Mouse (Mus musculus) stomach, embryonic 14.5 days (tissue): ENCODE results near the gene Zfp799. TPM values are rescaled to one million over a fixed set of nuclear protein-coding genes. Genes with fewer than 3 reads are reported as not detected.

Experiments used
- ATAC-seq: fragments of 200-750 bp; cut with Nextera tagmentation; 2 replicates; pipeline ENCODE4 v1.8.0; 2017; ENCODE audit warnings: low read depth, moderate TSS enrichment; ENCODE audit not compliant: insufficient number of reproducible peaks, insufficient read depth, low FRiP score
- H3K27ac ChIP-seq: fragments of 300-500 bp; sonication (generic); 2 replicates; pipeline ENCODE4 v1.5.1; 2014; ENCODE audit warnings: mild to moderate bottlenecking, low read length, moderate library complexity, mixed read lengths
- H3K27me3 ChIP-seq: fragments of 300-500 bp; sonication (generic); 2 replicates; pipeline ENCODE4 v1.6.1; 2014; ENCODE audit warnings: low read length, control low read depth, mixed read lengths; ENCODE audit not compliant: control insufficient read depth, insufficient read depth
- H3K36me3 ChIP-seq: fragments of 300-500 bp; sonication (generic); 2 replicates; pipeline ENCODE4 v1.6.1; 2014; ENCODE audit warnings: mild to moderate bottlenecking, control low read depth, low read length, moderate library complexity, mixed read lengths; ENCODE audit not compliant: control insufficient read depth, insufficient read depth
- H3K4me1 ChIP-seq: fragments of 300-500 bp; sonication (generic); 2 replicates; pipeline ENCODE4 v1.6.1; 2014; ENCODE audit warnings: low read length, control low read depth, mixed read lengths; ENCODE audit not compliant: control insufficient read depth, insufficient read depth
- H3K4me2 ChIP-seq: fragments of 300-500 bp; sonication (generic); replicated peaks from 2 replicates; pipeline ENCODE4 v1.6.1; 2014; ENCODE audit warnings: low read depth, low read length, control low read depth
- H3K4me3 ChIP-seq: fragments of 300-500 bp; sonication (generic); 2 replicates; pipeline ENCODE4 v1.5.1; 2014; ENCODE audit warnings: low read depth, low read length, control low read depth
- H3K9ac ChIP-seq: fragments of 300-500 bp; sonication (generic); replicated peaks from 2 replicates; pipeline ENCODE4 v1.6.1; 2014; ENCODE audit warnings: low read depth, mild to moderate bottlenecking, control low read depth, low read length, moderate library complexity, mixed read lengths
- H3K9me3 ChIP-seq: fragments of 300-500 bp; sonication (generic); 2 replicates; pipeline ENCODE4 v1.6.1; 2016; ENCODE audit warnings: low read depth, low read length, control low read depth; ENCODE audit not compliant: control insufficient read depth
- WGBS: fragments of 180-500 bp; shearing (Covaris S2); extraction: QIAGEN DNeasy Blood & Tissue Kit; methylation state at CpG from one replicate; pipeline ENCODE4 v1.1.7; 2014; 5-methylcytosine and 5-hydroxymethylcytosine counted together
- polyA plus RNA-seq: library from polyadenylated mRNA; unstranded; fragments of >200 nt; fragmentation: Nextera tagmentation; extraction: Ambion mirVana; gene quantifications from 2 replicates; pipeline ENCODE4 v1.2.1, GENCODE M21; 2014

Gene Zfp799
- polyA plus RNA-seq, 1 experiment from 2014 or later, result 20.6 TPM

DNA sequence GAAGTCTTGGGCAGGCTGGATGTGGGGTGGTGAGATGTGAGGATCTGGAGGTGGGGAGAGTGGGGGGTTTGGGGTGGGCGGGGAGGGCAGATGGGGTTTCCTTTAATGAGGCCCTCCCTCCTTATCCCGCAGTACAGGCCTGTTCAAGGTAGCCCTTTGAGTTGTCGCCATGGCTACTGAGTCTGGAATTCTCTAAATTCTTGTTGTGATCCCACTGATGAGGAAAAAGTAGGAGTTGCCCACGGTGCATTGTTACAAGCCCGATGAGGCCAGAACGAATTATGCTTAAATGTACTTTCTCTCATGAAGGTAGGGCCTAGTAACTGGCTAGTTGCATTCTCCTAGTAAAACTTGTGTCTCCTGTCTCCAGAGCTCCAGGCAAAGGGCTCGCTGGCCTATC is 21.5 kb upstream of the Zfp799 start:
- WGBS, result 48% methylated on average over 7 of the region's 7 CpGs
- Histone ChIP-seq H3K4me3 (no peak overlapping the region), H3K27me3 (no peaks in the 10 kb centered on the region), H3K4me1 (no peaks in the 10 kb centered on the region), H3K27ac (no peak overlapping the region), H3K9me3 (no peaks in the 10 kb centered on the region), H3K4me2 (no peak overlapping the region), H3K36me3 (no peaks in the 10 kb centered on the region), H3K9ac (no peak overlapping the region)
- ATAC-seq, result no peak

DNA sequence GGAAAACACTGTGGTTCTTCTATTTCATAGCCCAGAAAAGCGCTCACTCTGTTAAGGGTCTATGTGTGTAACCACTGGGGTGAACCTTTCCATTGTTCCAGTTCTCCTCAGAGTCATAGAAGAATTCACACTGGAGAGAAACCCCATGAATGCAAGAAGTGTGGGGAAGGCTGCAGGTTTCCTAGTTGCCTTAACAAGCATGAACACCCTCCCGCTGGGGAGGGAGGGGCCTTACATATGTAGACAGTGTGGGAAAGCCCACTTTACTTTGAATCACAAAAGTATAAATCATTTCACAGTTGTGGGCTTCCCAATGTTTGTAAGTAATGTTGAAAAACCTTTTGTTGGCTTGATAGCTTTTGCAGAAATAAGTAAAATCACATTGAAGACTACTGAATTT is 11.3 kb upstream of the Zfp799 start:
- Histone ChIP-seq H3K27me3 (no peaks in the 10 kb centered on the region), H3K9me3 (no peaks in the 10 kb centered on the region), H3K9ac (no peak overlapping the region), H3K4me1 (0 out of 2 replicates have a peak, but pooled peaks cover 5% of the 10 kb centered on the region), H3K36me3 (no peaks in the 10 kb centered on the region), H3K4me2 (no peak overlapping the region), H3K27ac (no peak overlapping the region), H3K4me3 (no peak overlapping the region)
- ATAC-seq, result no peak
- WGBS, result 85% methylated on average over 2 of the region's 2 CpGs

DNA sequence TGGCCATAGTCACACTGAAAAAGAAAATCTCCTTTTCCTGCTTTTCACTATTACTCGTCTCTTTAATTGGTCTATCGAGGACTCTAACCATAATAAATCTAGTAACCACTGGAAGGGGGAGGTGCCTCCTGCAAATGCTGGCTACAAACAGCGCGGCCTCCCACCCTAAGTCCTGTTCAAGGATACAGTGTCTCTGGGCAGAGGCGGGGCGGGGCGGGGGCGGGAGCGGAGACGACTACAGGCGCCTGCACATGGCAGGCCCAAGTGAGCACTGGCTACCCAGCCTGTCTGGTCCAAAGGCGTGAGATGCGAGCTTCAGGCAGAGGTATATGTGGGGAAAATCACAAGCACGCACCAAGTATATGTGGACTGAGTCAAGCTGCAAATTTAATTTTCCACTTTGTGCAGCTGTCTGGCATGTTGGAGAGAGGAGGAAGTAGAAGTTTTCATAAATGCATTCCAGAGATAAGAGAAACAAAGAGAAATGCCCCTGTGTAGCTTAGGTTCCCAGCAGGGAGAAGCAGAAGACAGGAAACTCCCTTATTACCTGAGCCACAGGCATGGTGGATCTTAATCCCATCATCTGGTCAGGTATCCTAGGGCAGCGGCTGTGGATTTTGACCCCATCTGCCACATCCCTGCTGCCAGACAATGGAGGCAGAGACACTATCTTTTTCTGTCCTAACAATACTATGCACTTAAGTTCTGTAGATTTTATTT is 9.2 kb upstream of the Zfp799 start:
- Histone ChIP-seq H3K4me3 (no peak overlapping the region), H3K27me3 (no peaks in the 10 kb centered on the region), H3K9ac (no peak overlapping the region), H3K9me3 (no peaks in the 10 kb centered on the region), H3K36me3 (no peaks in the 10 kb centered on the region), H3K4me1 (0 out of 2 replicates have a peak, but pooled peaks cover 5% of the 10 kb centered on the region), H3K27ac (no peak overlapping the region), H3K4me2 (no peak overlapping the region)
- no peak for ATAC-seq
- 30% methylated on average over 15 of the region's 15 CpGs for WGBS

DNA sequence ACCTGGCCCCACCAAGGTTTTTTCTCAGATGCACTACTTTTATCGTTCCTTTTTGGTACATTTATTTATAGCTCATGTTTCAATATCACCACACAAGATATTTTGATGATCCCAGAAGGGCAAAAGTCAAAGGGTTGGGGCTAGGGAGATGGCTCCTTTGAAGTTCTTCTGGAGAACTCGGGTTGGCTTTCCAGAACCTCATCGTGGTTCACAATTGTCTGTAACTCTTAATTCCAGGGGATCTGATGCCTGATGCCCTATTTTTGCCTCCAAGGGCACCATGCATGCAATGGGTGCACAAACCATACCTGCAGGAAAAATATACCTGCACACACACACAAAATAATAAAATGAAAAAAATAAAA is 339 bp upstream of the Zfp799 start:
- WGBS, result 33% methylated on average over 3 of the region's 3 CpGs
- Histone ChIP-seq H3K36me3 (no peaks in the 10 kb centered on the region), H3K9ac (no peak overlapping the region), H3K27me3 (no peaks in the 10 kb centered on the region), H3K9me3 (no peaks in the 10 kb centered on the region), H3K4me3 (peak overlapping the region; percentile 87), H3K4me2 (peak overlapping the region; percentile 79), H3K27ac (no peak overlapping the region), H3K4me1 (0 out of 2 replicates have a peak, but pooled peaks cover 4% of the 10 kb centered on the region)
- ATAC-seq, result no peak

DNA sequence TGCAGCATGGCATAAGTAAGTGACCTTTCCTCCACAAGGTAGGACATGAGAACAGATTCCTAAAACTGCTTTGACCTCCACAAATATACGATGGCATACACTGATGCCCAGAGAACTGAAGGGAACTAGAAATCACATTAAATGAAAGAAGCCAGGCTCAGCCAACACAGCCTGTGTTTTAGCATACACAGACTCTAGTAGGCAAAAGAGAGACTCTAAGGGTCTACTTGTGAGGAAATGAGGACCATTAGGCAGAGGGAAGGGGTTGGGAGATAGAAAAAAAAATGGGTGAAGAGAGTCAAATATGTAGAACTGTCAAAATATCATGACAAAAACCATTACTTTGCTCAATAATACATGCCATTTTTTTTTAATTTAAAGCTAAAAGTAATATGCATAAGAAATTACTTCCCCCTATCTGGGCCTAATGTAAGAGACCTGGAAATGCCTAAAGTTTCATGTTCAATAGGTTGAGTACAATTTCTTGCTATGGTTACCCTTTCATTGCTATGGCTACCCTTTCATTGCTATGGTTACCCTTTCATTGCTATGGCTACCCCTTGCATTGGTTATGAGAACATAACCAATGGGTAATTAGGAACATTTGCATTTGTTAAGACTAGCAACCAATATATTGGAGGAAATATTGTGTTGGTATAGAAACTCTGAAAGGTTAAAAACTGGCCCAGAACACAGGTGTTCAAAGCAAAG is 13.8 kb downstream of the Zfp799 start:
- no peak for ATAC-seq
- Histone ChIP-seq H3K9me3 (no peaks in the 10 kb centered on the region), H3K27ac (no peak overlapping the region), H3K27me3 (no peaks in the 10 kb centered on the region), H3K4me1 (no peaks in the 10 kb centered on the region), H3K4me2 (no peak overlapping the region), H3K4me3 (no peak overlapping the region), H3K36me3 (peaks cover 28% of the 10 kb centered on the region), H3K9ac (no peak overlapping the region)
- 97% methylated on average over 1 of the region's 1 CpGs for WGBS

GRCm38 (mm10) chr17:32814136-32814535 is 15.9 kb downstream of the Zfp799 start:
- WGBS, result 84% methylated on average over 7 of the region's 7 CpGs

DNA sequence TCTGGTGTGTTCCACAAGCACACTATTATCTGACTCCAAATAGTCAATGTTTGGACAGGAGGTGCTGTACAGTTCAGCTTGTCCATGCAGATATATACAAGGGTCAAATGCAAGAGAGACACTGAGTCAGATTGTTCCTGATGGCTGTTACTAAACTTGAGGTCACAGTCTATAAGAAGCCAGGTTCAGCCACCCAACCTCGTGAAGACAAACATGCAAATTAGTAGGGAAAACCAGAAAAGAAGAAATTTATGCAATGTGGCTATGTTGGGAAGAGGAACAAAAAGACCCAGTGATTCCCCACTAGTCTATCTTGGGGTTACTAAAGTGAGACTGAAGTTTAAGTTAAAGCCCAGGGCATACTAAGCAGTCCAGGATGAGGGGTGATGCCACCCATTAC is 19.4 kb downstream of the Zfp799 start:
- H3K4me2 ChIP-seq, result no peak overlapping the region
- H3K4me3 ChIP-seq, result no peak overlapping the region
- no peaks in the 10 kb centered on the region for H3K9me3 ChIP-seq
- no peaks in the 10 kb centered on the region for H3K4me1 ChIP-seq
- H3K9ac ChIP-seq, result no peak overlapping the region
- ATAC-seq, result no peak
- WGBS, result 44% methylated on average over 1 of the region's 1 CpGs
- H3K27me3 ChIP-seq, result no peaks in the 10 kb centered on the region
- no peak overlapping the region for H3K27ac ChIP-seq
- H3K36me3 ChIP-seq, result no peaks in the 10 kb centered on the region

More at GRCm38 (mm10) chr17:32814136-32814535, 15.9 kb downstream of the Zfp799 start:
- H3K4me2 ChIP-seq, result no peak overlapping the region
- ATAC-seq, result no peak
- no peak overlapping the region for H3K9ac ChIP-seq
- no peaks in the 10 kb centered on the region for H3K27me3 ChIP-seq
- H3K4me1 ChIP-seq, result no peaks in the 10 kb centered on the region
- H3K27ac ChIP-seq, result no peak overlapping the region
- no peak overlapping the region for H3K4me3 ChIP-seq
- peaks cover 10% of the 10 kb centered on the region for H3K36me3 ChIP-seq
- no peaks in the 10 kb centered on the region for H3K9me3 ChIP-seq

- WGBS, result under 1% methylated on average over 17 of the region's 17 CpGs
- peak within 1 kb of the TSS; percentile 29; the same call in 1 of the 2 replicates for H3K27ac ChIP-seq
- H3K27me3 ChIP-seq, result no peaks in the 10 kb centered on the region
- ATAC-seq, result peak; percentile 85
- H3K36me3 ChIP-seq, result no peaks in the 10 kb centered on the region
- H3K4me2 ChIP-seq, result peak within 1 kb of the TSS; percentile 60
- no peaks in the 10 kb centered on the region for H3K9me3 ChIP-seq
- peak within 1 kb of the TSS; percentile 40 for H3K4me3 ChIP-seq
- H3K4me1 ChIP-seq, result no peaks in the 10 kb centered on the region
- no peak within 1 kb of the TSS; the same call in 1 of the 2 replicates for H3K9ac ChIP-seq
Observed at GRCm38 (mm10) chr17:32809544-32810374, 20.3 kb downstream of the Zfp799 start, which contains the start of gene Zfp811. Zfp811 (minus strand) TSS chr17:32809931.
